Mouse (Mus musculus) kidney, adult 2 months (tissue): ENCODE measurements at regions not wholly inside any gene's neighbourhood (a gene's known extent, or its start where the extent isn't known, plus 50 kb on each side); places are given as distances from the start of the nearest gene placed in this dataset.

Experiments
- CTCF ChIP-seq: fragments of 200-500 bp; conservative IDR thresholded peaks from 2 replicates; pipeline ENCODE4 v1.5.1; 2011; ENCODE audit warnings: low read depth, mild to moderate bottlenecking, control low read depth, low read length, moderate library complexity, mixed read lengths; ENCODE audit not compliant: insufficient read depth, insufficient read length
- POLR2A ChIP-seq: fragments of 200-500 bp; IDR thresholded peaks from one replicate; pipeline ENCODE4 v1.6.1; 2011; ENCODE audit warnings: low read depth, low read length, control low read depth

DNA sequence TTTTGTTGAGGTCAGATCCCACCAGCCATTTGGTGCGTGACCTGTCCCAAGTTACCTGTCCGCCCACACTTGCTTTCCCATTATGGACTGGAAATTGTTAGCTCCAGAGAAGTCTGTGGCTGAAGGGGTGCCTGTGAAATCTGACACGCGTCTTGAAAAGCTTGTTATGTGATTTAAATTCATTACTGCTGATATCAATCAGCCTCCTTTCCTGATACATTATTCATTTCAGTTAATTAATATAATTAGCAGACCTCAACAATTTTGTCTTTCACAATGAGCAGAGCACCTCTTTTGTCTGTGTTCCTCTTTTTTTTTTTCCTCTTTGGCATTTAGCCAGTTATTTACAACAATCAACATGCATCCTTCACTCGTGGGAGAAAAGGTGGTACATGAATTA, 58.6 kb upstream of the Grip1 start:
- no peak for TF ChIP-seq CTCF
- TF ChIP-seq POLR2A = no peak
